Mouse (Mus musculus) limb, embryonic 10.5 days (tissue): ENCODE measurements around the gene Etnk1. TPM values are rescaled to one million over a fixed set of nuclear protein-coding genes. Genes with fewer than 3 reads are reported as not detected.
A peak's percentile ranks its signal among the peaks of the same experiment; 100 is the strongest.

Experiments used
- DNase-seq: peaks from one replicate; pipeline ENCODE4 v3.0.0-alpha.2; 2017; ENCODE audit warnings: low spot score
- H3K27ac ChIP-seq: fragments of 300-500 bp; sonication (generic); 2 replicates; pipeline ENCODE4 v1.5.1; 2016; ENCODE audit warnings: mild to moderate bottlenecking
- H3K27me3 ChIP-seq: fragments of 300-500 bp; sonication (generic); 2 replicates; pipeline ENCODE4 v1.6.1; 2016; ENCODE audit warnings: low read depth, mild to moderate bottlenecking; ENCODE audit not compliant: poor library complexity, severe bottlenecking
- H3K36me3 ChIP-seq: fragments of 300-500 bp; sonication (generic); 2 replicates; pipeline ENCODE4 v1.6.1; 2016; ENCODE audit warnings: mild to moderate bottlenecking, moderate library complexity
- H3K4me1 ChIP-seq: fragments of 300-500 bp; sonication (generic); 2 replicates; pipeline ENCODE4 v1.6.1; 2016
- H3K4me3 ChIP-seq: fragments of 300-500 bp; sonication (generic); 2 replicates; pipeline ENCODE4 v1.5.1; 2016; ENCODE audit warnings: mild to moderate bottlenecking, moderate library complexity
- H3K9me3 ChIP-seq: fragments of 300-500 bp; sonication (generic); replicated peaks from 2 replicates; pipeline ENCODE4 v1.6.1; 2016; ENCODE audit warnings: mild to moderate bottlenecking
- WGBS: fragments of 180-500 bp; shearing (Covaris S2); methylation state at CpG from one replicate; pipeline ENCODE4 v1.1.7; 2016; 5-methylcytosine and 5-hydroxymethylcytosine counted together
- polyA plus RNA-seq: library from polyadenylated mRNA; unstranded; fragments of >200 nt; fragmentation: Nextera tagmentation; extraction: Ambion mirVana; gene quantifications from 2 replicates; pipeline ENCODE4 v1.2.1, GENCODE M21; 2016

Gene Etnk1
- polyA plus RNA-seq, 1 experiment from 2014 or later, result 21.2 TPM

DNA sequence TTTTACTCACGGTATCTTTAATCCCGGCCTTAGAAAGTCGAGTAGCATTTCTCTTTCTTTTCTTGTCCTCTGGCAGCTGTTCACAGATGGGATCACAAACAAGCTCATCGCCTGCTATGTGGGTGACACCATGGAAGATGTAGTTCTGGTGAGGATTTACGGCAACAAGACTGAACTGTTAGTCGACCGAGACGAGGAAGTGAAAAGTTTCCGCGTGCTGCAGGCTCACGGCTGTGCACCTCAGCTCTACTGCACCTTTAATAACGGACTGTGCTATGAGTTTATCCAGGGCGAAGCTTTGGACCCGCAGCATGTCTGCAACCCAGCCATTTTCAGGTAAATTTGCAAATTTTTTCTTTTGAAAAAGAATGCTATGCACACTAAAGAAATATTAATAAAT, 13.5 kb downstream of the Etnk1 start:
- WGBS, result 93% methylated on average over 14 of the region's 14 CpGs
- no peak overlapping the region for H3K4me3 ChIP-seq
- no peak for DNase-seq
- H3K9me3 ChIP-seq, result no peaks in the 10 kb centered on the region
- peaks cover 12% of the 10 kb centered on the region for H3K4me1 ChIP-seq
- no peak overlapping the region for H3K27ac ChIP-seq
- peaks cover 88% of the 10 kb centered on the region for H3K36me3 ChIP-seq
- no peaks in the 10 kb centered on the region for H3K27me3 ChIP-seq

DNA sequence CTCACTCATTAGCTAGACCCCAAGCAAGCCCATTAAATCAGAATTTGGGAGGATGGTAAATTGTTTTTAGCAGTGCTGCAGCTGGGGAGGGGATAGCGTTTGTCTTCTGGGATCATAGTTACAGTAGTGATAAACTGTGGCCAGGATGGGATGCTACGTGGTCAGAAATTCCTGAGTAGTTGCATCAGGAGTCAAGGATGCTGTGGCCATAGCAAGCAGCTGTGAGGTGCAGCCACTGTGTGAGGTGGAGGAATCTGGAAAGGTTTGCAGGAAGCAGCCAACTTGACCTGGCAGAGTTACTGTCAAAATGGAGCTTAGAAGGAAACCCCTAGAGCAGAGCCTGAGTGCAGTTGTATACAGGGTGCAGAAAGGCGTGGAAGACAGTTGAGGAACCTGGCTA, 17.1 kb downstream of the Etnk1 start:
- Histone ChIP-seq H3K27ac (no peak overlapping the region), H3K4me1 (no peaks in the 10 kb centered on the region), H3K4me3 (no peak overlapping the region), H3K36me3 (peaks cover 74% of the 10 kb centered on the region), H3K27me3 (no peaks in the 10 kb centered on the region), H3K9me3 (no peaks in the 10 kb centered on the region)
- DNase-seq, result no peak
- 94% methylated on average over 3 of the region's 3 CpGs for WGBS

DNA sequence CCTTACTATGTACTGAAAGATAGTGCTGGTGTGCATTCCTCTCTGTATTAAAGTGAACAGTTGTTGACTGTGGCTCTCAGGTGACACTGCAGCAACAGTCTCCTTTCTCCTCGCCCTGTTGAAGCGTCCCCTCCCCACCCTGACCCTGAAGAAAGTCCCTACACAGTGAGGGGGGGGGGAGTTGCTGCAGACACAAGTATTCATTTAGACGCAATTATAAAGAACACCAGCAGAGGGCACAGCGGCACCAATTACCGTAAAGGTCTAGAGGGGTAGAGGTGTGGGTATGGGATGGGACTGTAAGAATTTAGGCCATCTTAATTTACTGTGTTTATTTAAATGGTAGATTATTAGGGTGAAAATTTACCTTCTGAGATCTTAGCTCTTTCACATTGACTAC, 17.7 kb downstream of the Etnk1 start:
- H3K27me3 ChIP-seq, result no peaks in the 10 kb centered on the region
- WGBS, result 74% methylated on average over 5 of the region's 5 CpGs
- DNase-seq, result peak; percentile 36
- no peak overlapping the region for H3K4me3 ChIP-seq
- no peak overlapping the region for H3K27ac ChIP-seq
- no peaks in the 10 kb centered on the region for H3K9me3 ChIP-seq
- H3K36me3 ChIP-seq, result peaks cover 74% of the 10 kb centered on the region
- H3K4me1 ChIP-seq, result no peaks in the 10 kb centered on the region

DNA sequence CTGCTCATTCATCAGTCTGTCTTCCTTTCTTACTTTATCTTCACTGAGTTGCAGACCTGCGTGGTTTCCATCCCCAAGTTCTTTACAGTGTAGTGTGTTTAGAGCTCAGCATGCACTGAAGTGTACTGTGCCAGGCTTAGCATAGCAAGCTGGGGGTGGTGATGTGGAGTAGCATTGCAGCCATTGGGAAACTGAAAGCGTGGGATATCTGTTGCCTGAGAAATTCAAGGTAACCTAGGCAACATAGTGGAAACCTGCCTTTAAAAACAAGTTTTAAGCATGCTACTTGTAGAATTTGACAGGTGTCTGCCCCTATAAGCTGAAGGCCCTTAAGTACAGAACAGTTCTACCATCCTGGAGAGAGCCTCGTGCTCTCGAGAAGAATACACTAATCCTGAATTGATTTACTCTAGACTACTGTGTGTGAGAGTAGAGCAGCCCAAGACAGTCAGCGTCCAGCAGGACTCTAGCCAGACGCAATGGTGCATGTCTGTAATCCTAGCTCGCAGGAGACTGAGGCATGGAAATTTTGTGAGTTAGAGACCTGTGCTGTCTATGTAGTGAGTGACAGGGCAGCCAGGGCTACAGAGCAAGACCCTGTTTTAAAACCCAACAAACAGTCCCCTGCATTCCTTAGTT, 23.9 kb downstream of the Etnk1 start:
- no peak for DNase-seq

DNA sequence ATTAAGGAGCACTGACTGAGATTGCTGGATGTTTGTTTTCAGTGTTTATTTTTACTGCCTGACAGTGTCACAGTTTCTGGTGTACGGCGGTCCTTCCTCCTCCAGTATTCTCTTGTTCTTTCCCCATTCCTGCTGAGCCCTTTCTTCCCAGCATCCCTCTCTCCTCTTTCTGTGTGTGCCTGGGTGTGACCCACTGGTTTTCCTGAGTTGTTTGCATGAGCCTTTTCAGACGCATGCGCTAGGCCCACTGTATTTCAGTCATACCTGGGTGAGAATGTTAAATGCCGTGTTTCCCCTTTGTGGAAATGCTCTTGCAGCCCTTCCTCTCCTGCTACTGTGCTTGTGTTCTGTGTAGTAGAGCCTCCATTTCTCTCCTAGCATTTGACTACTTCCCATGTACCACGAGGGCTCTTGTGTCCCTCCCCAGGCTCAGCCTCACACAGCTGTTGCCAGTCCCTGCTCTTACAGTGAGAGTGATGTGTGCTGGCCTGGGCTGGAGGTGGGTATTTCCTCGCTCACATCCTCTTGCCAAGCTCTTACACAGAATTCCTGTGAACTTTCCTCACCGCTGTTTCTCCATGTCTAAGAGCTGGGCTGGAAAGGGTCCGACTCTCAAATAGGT, 24.6 kb downstream of the Etnk1 start:
- no peaks in the 10 kb centered on the region for H3K27me3 ChIP-seq
- peak overlapping the region; percentile 25 for H3K27ac ChIP-seq
- H3K36me3 ChIP-seq, result peaks cover 54% of the 10 kb centered on the region
- 85% methylated on average over 9 of the region's 9 CpGs for WGBS
- H3K9me3 ChIP-seq, result no peaks in the 10 kb centered on the region
- H3K4me1 ChIP-seq, result peaks cover 23% of the 10 kb centered on the region
- DNase-seq, result no peak
- no peak overlapping the region for H3K4me3 ChIP-seq

More for the DNA sequence above, 23.9 kb downstream of the Etnk1 start:
- Histone ChIP-seq H3K27ac (no peak overlapping the region), H3K36me3 (peaks cover 51% of the 10 kb centered on the region), H3K27me3 (no peaks in the 10 kb centered on the region), H3K4me3 (no peak overlapping the region), H3K4me1 (peaks cover 23% of the 10 kb centered on the region), H3K9me3 (no peaks in the 10 kb centered on the region)
- WGBS, result 83% methylated on average over 7 of the region's 7 CpGs

DNA sequence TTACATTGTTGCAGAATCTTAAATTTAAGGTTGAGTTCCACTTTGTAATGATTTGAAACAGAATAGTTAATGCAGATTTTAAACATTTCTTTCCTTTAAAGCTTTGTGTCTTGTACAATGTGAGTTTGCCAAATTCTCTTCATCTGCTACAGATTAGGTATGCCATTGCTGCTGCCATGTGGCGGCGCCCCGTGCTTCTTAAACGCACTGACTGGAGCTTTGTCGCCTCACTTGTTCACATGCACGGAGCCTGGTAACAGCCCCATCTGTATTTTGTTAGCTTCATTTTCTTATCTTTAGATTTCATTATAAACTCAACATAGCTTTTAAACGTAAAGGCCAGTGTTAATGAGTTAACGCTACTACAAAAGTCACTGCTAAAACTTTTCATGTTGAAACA, 25.7 kb downstream of the Etnk1 start:
- peaks cover 23% of the 10 kb centered on the region for H3K4me1 ChIP-seq
- H3K27ac ChIP-seq, result peak overlapping the region; percentile 30; the same call in 1 of the 2 replicates
- no peaks in the 10 kb centered on the region for H3K9me3 ChIP-seq
- H3K27me3 ChIP-seq, result no peaks in the 10 kb centered on the region
- H3K4me3 ChIP-seq, result no peak overlapping the region
- peak; percentile 60 for DNase-seq
- peaks cover 65% of the 10 kb centered on the region for H3K36me3 ChIP-seq
- 59% methylated on average over 8 of the region's 8 CpGs for whole genome bisulfite sequencing

DNA sequence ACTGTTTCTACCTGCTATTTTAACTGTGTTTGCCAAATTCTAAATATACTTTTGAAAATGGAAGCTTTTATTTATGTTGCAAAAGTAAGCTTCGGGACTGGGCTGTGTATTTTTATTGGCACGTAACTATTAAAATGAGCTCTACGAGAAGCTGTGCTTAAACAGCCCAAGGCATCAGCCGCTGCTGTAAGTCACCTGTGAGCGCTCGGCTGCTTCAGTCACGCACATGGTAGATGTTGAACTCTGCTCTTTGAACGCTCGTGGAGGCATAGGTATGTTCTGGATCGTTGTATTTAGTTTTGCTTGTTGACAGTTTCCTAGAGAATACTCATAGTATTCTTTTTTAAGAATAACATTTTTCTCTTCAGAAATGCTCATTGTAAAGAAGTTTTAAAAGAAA, 26.1 kb downstream of the Etnk1 start:
- H3K27ac ChIP-seq, result no peak overlapping the region

DNA sequence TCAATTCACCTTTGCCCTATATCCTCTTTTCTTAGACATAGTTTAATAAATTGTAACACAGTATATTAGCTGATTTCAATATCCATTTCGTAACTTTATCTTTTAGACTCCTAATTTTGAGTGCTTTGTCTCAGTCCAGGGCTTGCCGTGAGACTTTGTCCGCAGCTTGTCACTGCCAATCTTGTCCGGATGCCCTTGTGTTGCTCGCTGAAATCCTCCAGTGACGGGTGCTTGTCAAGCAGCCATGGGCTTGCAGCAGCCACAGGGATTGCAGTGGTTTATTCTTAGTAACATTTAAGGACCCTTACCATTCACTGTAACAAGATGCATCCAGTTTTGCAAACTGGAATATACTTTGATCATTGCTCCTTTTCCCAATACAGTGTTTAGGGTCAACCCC, 26.6 kb downstream of the Etnk1 start:
- Histone ChIP-seq H3K36me3 (peaks cover 71% of the 10 kb centered on the region), H3K27me3 (no peaks in the 10 kb centered on the region), H3K4me1 (peaks cover 23% of the 10 kb centered on the region), H3K27ac (no peak overlapping the region), H3K9me3 (no peaks in the 10 kb centered on the region), H3K4me3 (no peak overlapping the region)
- WGBS, result 96% methylated on average over 6 of the region's 6 CpGs
- DNase-seq, result no peak

More for the DNA sequence above, 26.1 kb downstream of the Etnk1 start:
- Histone ChIP-seq H3K27me3 (no peaks in the 10 kb centered on the region), H3K36me3 (peaks cover 69% of the 10 kb centered on the region), H3K9me3 (no peaks in the 10 kb centered on the region), H3K4me3 (no peak overlapping the region), H3K4me1 (peaks cover 23% of the 10 kb centered on the region)
- 74% methylated on average over 10 of the region's 10 CpGs for WGBS
- no peak for DNase-seq

DNA sequence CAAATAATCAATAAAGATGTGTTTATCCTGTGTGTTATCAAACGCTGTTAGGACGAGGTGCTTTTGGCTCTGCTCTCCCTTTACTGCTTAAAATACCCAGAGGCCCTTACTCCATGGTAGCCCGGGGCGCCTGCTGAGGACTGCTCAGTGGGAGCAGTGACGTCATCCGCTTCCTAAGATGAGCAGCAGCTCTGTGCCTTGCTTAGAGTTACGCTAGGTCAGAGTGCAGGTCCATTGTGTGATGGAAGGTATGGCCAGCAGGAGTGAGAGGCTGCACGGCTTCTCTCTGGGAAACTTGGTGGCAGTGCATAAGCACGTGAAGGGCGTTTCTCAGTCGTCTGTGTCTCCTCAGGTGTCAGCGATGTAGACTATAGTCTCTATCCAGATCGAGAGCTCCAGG, 30.0 kb downstream of the Etnk1 start:
- Histone ChIP-seq H3K27me3 (no peaks in the 10 kb centered on the region), H3K4me3 (no peak overlapping the region), H3K27ac (no peak overlapping the region), H3K9me3 (no peaks in the 10 kb centered on the region), H3K4me1 (0 out of 2 replicates have a peak, but pooled peaks cover 11% of the 10 kb centered on the region), H3K36me3 (peaks cover 78% of the 10 kb centered on the region)
- no peak for DNase-seq
- WGBS, result 95% methylated on average over 13 of the region's 13 CpGs

DNA sequence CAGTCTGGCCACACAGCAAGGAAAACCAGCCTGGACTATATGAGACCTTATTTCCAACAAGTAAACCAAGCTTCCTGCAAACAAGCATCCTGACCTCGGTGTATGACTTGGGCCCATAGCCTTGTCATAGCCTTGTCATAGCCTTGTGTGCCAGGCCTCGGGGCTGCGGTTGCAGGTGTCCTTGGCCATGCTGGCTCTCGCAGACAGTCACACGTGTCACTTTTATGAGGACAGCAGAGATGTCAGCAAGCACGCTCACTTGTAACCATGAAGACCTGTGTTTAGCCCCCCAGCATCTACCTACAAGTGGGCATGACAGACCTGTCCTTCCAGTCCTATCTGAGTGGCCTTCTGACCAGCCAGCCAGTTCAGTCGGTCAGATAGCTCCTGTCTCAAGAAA, 31.4 kb downstream of the Etnk1 start:
- H3K36me3 ChIP-seq, result peaks cover 89% of the 10 kb centered on the region

DNA sequence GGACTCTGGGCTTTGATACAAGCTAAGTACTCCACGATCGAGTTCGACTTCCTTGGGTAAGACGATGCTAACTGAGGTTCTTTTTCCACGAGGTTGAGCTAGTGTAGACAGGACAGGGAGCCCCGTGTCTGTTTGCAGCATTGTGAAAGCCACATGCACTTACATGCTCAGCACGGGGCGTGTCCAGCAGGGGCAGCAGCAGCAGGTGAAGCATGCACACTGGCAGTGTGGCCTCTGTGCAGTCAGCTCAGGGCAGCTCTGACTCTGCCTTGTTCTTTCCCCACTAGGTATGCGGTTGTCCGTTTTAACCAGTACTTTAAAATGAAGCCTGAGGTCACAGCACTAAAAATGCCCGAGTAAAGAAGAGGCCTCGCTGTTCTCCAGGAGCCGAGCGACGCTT, 36.1 kb downstream of the Etnk1 start:
- Histone ChIP-seq H3K36me3 (peaks cover 91% of the 10 kb centered on the region), H3K4me3 (no peak overlapping the region)

More for the DNA sequence above, 31.4 kb downstream of the Etnk1 start:
- no peak overlapping the region for H3K27ac ChIP-seq
- H3K27me3 ChIP-seq, result no peaks in the 10 kb centered on the region
- 93% methylated on average over 7 of the region's 7 CpGs for WGBS
- no peaks in the 10 kb centered on the region for H3K4me1 ChIP-seq
- no peak for DNase-seq
- no peaks in the 10 kb centered on the region for H3K9me3 ChIP-seq
- H3K4me3 ChIP-seq, result no peak overlapping the region

DNA sequence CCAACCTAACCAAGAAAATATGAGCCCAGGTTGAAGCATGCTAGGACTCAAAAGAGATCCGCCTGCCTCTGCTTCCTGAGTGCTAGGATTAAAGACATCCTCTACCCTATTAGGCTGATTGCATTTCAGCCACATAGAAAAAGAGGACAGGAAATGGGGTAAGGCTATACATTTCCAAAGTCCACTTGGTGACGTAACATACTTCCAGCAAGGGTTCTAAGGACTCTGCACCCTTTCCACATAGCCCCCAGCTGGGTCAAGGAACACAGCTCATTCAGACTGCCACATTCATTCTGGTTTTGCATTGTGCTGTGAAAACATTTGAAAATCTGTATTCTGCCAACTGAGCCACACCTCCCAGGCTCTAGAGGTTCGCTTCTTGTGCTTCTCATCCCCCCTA, 41.9 kb downstream of the Etnk1 start:
- DNase-seq, result no peak
- no peaks in the 10 kb centered on the region for H3K9me3 ChIP-seq
- peaks cover 70% of the 10 kb centered on the region for H3K36me3 ChIP-seq
- WGBS, result over 99% methylated on average over 3 of the region's 3 CpGs
- H3K27ac ChIP-seq, result no peak overlapping the region
- H3K4me3 ChIP-seq, result no peak overlapping the region
- no peaks in the 10 kb centered on the region for H3K27me3 ChIP-seq
- no peaks in the 10 kb centered on the region for H3K4me1 ChIP-seq

More for the DNA sequence above, 36.1 kb downstream of the Etnk1 start:
- H3K4me1 ChIP-seq, result no peaks in the 10 kb centered on the region
- DNase-seq, result no peak
- no peaks in the 10 kb centered on the region for H3K9me3 ChIP-seq
- no peak overlapping the region for H3K27ac ChIP-seq
- H3K27me3 ChIP-seq, result no peaks in the 10 kb centered on the region
- WGBS, result 92% methylated on average over 15 of the region's 15 CpGs

DNA sequence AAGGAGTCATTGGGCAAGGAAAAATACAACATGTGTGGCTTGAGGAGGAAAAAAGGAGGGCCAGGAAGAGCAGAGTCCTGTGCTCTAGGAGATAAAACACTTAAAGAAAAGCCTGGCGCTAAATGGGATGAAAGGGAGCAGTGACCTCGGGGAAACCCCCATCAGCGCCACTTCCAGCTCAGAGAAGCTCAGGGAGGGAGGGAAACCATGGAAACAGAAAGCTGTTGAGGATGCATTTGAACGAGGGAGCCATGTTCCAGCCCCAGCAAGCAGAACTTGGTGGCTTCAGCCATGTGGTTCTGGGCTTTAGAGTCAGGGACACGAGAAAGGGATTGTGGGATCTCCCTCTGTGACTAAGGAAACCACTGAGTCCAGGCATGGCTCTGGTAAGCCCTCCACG, 45.7 kb downstream of the Etnk1 start:
- H3K4me1 ChIP-seq, result no peaks in the 10 kb centered on the region
- DNase-seq, result no peak
- peaks cover 37% of the 10 kb centered on the region for H3K36me3 ChIP-seq
- H3K27me3 ChIP-seq, result no peaks in the 10 kb centered on the region
- no peak overlapping the region for H3K4me3 ChIP-seq
- no peak overlapping the region for H3K27ac ChIP-seq
- H3K9me3 ChIP-seq, result no peaks in the 10 kb centered on the region; the same call in 1 of the 2 replicates
- 81% methylated on average over 6 of the region's 6 CpGs for WGBS
